Mouse (Mus musculus) olfactory bulb, adult 2 months (tissue): Measurements from ENCODE around the gene Rhbg.

Experiments used
- CTCF ChIP-seq: fragments of 200-500 bp; IDR thresholded peaks from 2 replicates; pipeline ENCODE4 v1.5.1; 2012; ENCODE audit warnings: low read depth, mild to moderate bottlenecking, low read length, moderate library complexity; ENCODE audit not compliant: insufficient read depth
- POLR2A ChIP-seq: fragments of 200-500 bp; IDR thresholded peaks from 2 replicates; pipeline ENCODE4 v1.6.1; 2012; ENCODE audit warnings: mild to moderate bottlenecking, low read depth, low read length, moderate library complexity; ENCODE audit not compliant: insufficient read depth

DNA sequence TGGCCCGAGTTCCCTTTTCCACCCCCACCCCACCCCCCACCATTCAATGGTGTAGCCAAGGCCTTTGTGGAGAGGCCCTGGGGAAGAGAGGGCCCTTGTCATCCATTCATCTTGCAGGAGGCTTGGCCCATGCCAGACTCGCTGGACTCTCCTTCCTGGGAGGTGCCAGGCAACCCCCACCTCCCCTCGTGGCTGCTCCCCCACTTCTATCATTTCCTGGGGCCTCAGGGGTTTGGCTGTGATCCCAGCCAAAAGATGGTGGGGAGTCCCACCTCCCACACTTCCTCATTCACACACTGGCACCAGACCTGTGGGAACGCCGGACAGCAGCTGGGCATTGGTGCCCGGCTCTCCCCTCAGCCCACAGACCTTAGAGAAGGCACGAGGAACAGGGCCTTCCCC is 22.2 kb downstream of the Rhbg start:
- TF ChIP-seq POLR2A (no peak), CTCF (no peak)
